Mouse (Mus musculus) myocyte (in vitro differentiated cells): ENCODE measurements around the gene Slamf7. TPM values are rescaled to one million over a fixed set of nuclear protein-coding genes. Genes with fewer than 3 reads are reported as not detected.

Source experiments
- H3K27me3 ChIP-seq: one replicate; pipeline ENCODE4 v1.6.1; 2011; ENCODE audit not compliant: control insufficient read depth, insufficient read depth, insufficient read length
- H3K36me3 ChIP-seq: one replicate; pipeline ENCODE4 v1.6.1; 2011; ENCODE audit not compliant: control insufficient read depth, insufficient read depth
- H3K4me2 ChIP-seq: one replicate; pipeline ENCODE4 v1.6.1; 2011; ENCODE audit warnings: low read depth, control low read depth
- H3K4me3 ChIP-seq: one replicate; pipeline ENCODE4 v1.5.1; 2011; ENCODE audit warnings: mild to moderate bottlenecking, control low read depth, moderate library complexity
- H3K79me2 ChIP-seq: one replicate; pipeline ENCODE4 v1.6.1; 2011; ENCODE audit not compliant: control insufficient read depth, insufficient read depth
- H3ac ChIP-seq: one replicate; pipeline ENCODE4 v1.6.1; 2011; ENCODE audit not compliant: control insufficient read depth, insufficient read length
- CEBPB ChIP-seq: IDR thresholded peaks from 2 replicates; pipeline ENCODE4 v1.6.1; 2011; ENCODE audit warnings: mild to moderate bottlenecking, moderate library complexity; ENCODE audit not compliant: poor library complexity, insufficient read depth, severe bottlenecking
- E2F4 ChIP-seq: IDR thresholded peaks from one replicate; pipeline ENCODE4 v1.6.1; 2011; ENCODE audit warnings: mild to moderate bottlenecking, control low read depth, moderate library complexity; ENCODE audit not compliant: insufficient read depth
- MAX ChIP-seq: IDR thresholded peaks from one replicate; pipeline ENCODE4 v1.6.1; 2011; ENCODE audit warnings: low read depth, mild to moderate bottlenecking, control low read depth
- MYOD1 ChIP-seq, 3 experiments: IDR thresholded peaks; one replicate each; pipeline ENCODE4 v1.6.1; 2011; ENCODE audit warnings: control low read depth in 2 of 3, low read depth in 2 of 3, mild to moderate bottlenecking in 2 of 3, moderate library complexity in 1 of 3; ENCODE audit not compliant: insufficient read length in 2 of 3, control insufficient read depth in 1 of 3
- MYOG ChIP-seq, 3 experiments: IDR thresholded peaks; one replicate each; pipeline ENCODE4 v1.6.1; 2011; ENCODE audit warnings: control low read depth in 2 of 3, low read depth in 2 of 3, mild to moderate bottlenecking in 2 of 3; ENCODE audit not compliant: insufficient read length in 2 of 3, control insufficient read depth in 1 of 3, insufficient read depth in 1 of 3
- POLR2A ChIP-seq: IDR thresholded peaks from one replicate; pipeline ENCODE4 v1.6.1; 2011; ENCODE audit warnings: low read depth, mild to moderate bottlenecking, control low read depth, moderate library complexity; ENCODE audit not compliant: insufficient read length
- POLR2AphosphoS2 ChIP-seq: IDR thresholded peaks from one replicate; pipeline ENCODE4 v1.6.1; 2011; ENCODE audit warnings: low read depth, control low read depth; ENCODE audit not compliant: insufficient read length
- REST ChIP-seq: IDR thresholded peaks from one replicate; pipeline ENCODE4 v1.6.1; 2011; ENCODE audit warnings: mild to moderate bottlenecking, control low read depth, moderate library complexity; ENCODE audit not compliant: insufficient read depth, insufficient read length
- SRF ChIP-seq: IDR thresholded peaks from one replicate; pipeline ENCODE4 v1.6.1; 2011; ENCODE audit warnings: low read depth; ENCODE audit not compliant: control insufficient read depth, insufficient read length
- TCF12 ChIP-seq: IDR thresholded peaks from one replicate; pipeline ENCODE4 v1.6.1; 2011; ENCODE audit warnings: mild to moderate bottlenecking, control low read depth; ENCODE audit not compliant: poor library complexity, insufficient read depth, severe bottlenecking
- TCF3 ChIP-seq: IDR thresholded peaks from one replicate; pipeline ENCODE4 v1.6.1; 2011; ENCODE audit warnings: low read depth, control low read depth; ENCODE audit not compliant: insufficient read length
- USF1 ChIP-seq: IDR thresholded peaks from one replicate; pipeline ENCODE4 v1.6.1; 2011; ENCODE audit warnings: low read depth, mild to moderate bottlenecking, control low read depth, moderate library complexity
- polyA plus RNA-seq: library from polyadenylated mRNA; unstranded; fragments of >200 nt; fragmentation: generic; extraction: Trizol; gene quantifications from one replicate; pipeline ENCODE4 v1.2.1, GENCODE M21; 2012; ENCODE audit warnings: missing spikeins

Slamf7 gene
- polyA plus RNA-seq, 1 experiment: not detected

DNA sequence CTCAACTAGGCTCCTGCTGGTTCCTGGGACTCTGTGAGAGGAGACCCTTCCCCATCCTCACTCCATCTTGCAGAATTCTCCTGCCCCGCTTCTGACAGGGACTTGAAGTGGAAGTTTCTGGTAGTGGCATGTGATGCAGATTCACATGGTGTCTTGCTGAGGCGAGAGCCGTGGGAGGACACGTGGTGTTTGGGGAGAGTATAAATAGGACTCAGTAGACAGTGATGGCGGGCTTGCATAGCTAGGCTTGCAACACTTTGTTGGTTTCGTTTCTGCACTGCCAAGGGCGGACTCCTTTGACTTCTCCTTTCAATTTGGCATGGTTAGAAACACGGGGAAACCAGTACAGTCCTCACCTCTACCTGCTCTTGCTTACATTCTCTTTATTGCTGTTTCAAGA lies 33.8 kb downstream of the Slamf7 start:
- Histone ChIP-seq H3K36me3 (no peaks in the 10 kb centered on the region), H3K4me2 (peak overlapping the region; percentile 2), H3K4me3 (no peak overlapping the region), H3K79me2 (no peaks in the 10 kb centered on the region), H3K27me3 (no peaks in the 10 kb centered on the region), H3ac (no peak overlapping the region)
- TF ChIP-seq CEBPB (no peak), POLR2AphosphoS2 (no peak), POLR2A (no peak), MYOD1 (IDR thresholded peaks at IDR 0.05; ENCODE audit: control insufficient read depth in 1 of 3, insufficient read length in 2 of 3, low read depth in 2 of 3) (no peak), TCF3 (no peak), MYOG (IDR thresholded peaks at IDR 0.05; ENCODE audit: control insufficient read depth in 1 of 3, insufficient read depth in 1 of 3, insufficient read length in 2 of 3, low read depth in 2 of 3) (no peak), TCF12 (no peak), MAX (no peak), USF1 (no peak), E2F4 (no peak), SRF (no peak), REST (no peak)

GRCm38 (mm10) chr1:171616881-171617515 lies 35.8 kb downstream of the Slamf7 start:
- H3ac ChIP-seq: no peak overlapping the region
- H3K79me2 ChIP-seq: no peaks in the 10 kb centered on the region
- no peak overlapping the region for H3K4me2 ChIP-seq
- H3K4me3 ChIP-seq: no peak overlapping the region
- no peaks in the 10 kb centered on the region for H3K27me3 ChIP-seq
- no peaks in the 10 kb centered on the region for H3K36me3 ChIP-seq
- TF ChIP-seq MYOD1 (IDR thresholded peaks at IDR 0.05; ENCODE audit: control insufficient read depth in 1 of 3, insufficient read length in 2 of 3, low read depth in 2 of 3) (no peak), TCF12 (no peak), POLR2A (no peak), MYOG (IDR thresholded peaks at IDR 0.05; ENCODE audit: control insufficient read depth in 1 of 3, insufficient read depth in 1 of 3, insufficient read length in 2 of 3, low read depth in 2 of 3) (no peak), SRF (no peak), USF1 (no peak), CEBPB (no peak), MAX (no peak), E2F4 (no peak), POLR2AphosphoS2 (no peak), REST (no peak), TCF3 (no peak)

- no peak for TF ChIP-seq TCF3
- TF ChIP-seq SRF: no peak
- TF ChIP-seq E2F4: no peak
- TF ChIP-seq CEBPB: no peak
- no peak for TF ChIP-seq POLR2A
- TF ChIP-seq USF1: no peak
- TF ChIP-seq MYOG (IDR thresholded peaks at IDR 0.05; ENCODE audit: control insufficient read depth in 1 of 3, insufficient read depth in 1 of 3, insufficient read length in 2 of 3, low read depth in 2 of 3): no peak
- no peak for TF ChIP-seq TCF12
- no peak for TF ChIP-seq REST
- no peak for TF ChIP-seq MYOD1 (IDR thresholded peaks at IDR 0.05; ENCODE audit: control insufficient read depth in 1 of 3, insufficient read length in 2 of 3, low read depth in 2 of 3)
- no peak for TF ChIP-seq MAX
- TF ChIP-seq POLR2AphosphoS2: no peak
- no peak overlapping the region for H3K4me2 ChIP-seq
Measured at GRCm38 (mm10) chr1:171613962-171614361, 38.9 kb downstream of the Slamf7 start.

DNA sequence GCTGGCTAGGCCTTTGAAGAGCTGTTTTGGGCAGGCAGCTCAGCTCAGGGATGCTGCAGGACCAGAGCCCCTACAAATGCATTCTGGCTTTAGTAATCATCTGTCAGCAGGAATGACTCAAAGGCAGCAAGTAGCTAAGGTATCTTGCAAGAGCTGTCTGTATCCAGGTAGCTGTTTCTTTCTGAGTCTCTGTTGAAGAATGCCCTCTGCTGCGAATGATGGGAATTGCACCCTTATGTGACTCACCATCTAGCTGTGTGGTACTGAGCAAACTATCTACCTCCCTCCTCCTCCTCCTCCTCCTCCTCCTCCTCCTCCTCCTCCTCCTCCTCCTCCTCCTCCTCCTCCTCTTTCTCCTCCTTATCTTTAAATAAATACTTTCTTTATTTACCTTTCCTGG lies 42.1 kb downstream of the Slamf7 start:
- H3K36me3 ChIP-seq: no peaks in the 10 kb centered on the region
- H3K27me3 ChIP-seq: no peaks in the 10 kb centered on the region
- H3K79me2 ChIP-seq: no peaks in the 10 kb centered on the region
- no peak overlapping the region for H3ac ChIP-seq
- no peak overlapping the region for H3K4me3 ChIP-seq
- H3K4me2 ChIP-seq: no peak overlapping the region
- TF ChIP-seq MYOG (IDR thresholded peaks at IDR 0.05; ENCODE audit: control insufficient read depth in 1 of 3, insufficient read depth in 1 of 3, insufficient read length in 2 of 3, low read depth in 2 of 3): no peak
- TF ChIP-seq MAX: no peak

More at GRCm38 (mm10) chr1:171613962-171614361, 38.9 kb downstream of the Slamf7 start:
- Histone ChIP-seq H3K79me2 (no peaks in the 10 kb centered on the region), H3ac (no peak overlapping the region), H3K4me3 (no peak overlapping the region), H3K36me3 (no peaks in the 10 kb centered on the region), H3K27me3 (no peaks in the 10 kb centered on the region)

GRCm38 (mm10) chr1:171610026-171610425 lies 42.8 kb downstream of the Slamf7 start:
- Histone ChIP-seq H3ac (no peak overlapping the region), H3K79me2 (no peaks in the 10 kb centered on the region)

More at GRCm38 (mm10) chr1:171610026-171610425, 42.8 kb downstream of the Slamf7 start:
- no peak overlapping the region for H3K4me3 ChIP-seq
- no peak for TF ChIP-seq USF1
- no peak for TF ChIP-seq SRF
- no peak for TF ChIP-seq POLR2AphosphoS2
- TF ChIP-seq CEBPB: no peak
- TF ChIP-seq MAX: no peak
- no peak for TF ChIP-seq E2F4
- no peak overlapping the region for H3K4me2 ChIP-seq
- H3K36me3 ChIP-seq: no peaks in the 10 kb centered on the region
- H3K27me3 ChIP-seq: no peaks in the 10 kb centered on the region
